Mouse (Mus musculus) kidney, postnatal 4 days (tissue): ENCODE data around the gene Gm44596.

Experiments used
- DNase-seq, 2 experiments: peaks; one replicate each; pipeline ENCODE4 v3.0.0; 2021; ENCODE audit warnings: mixed read lengths in 2 of 2

The Gm44596 gene

DNA sequence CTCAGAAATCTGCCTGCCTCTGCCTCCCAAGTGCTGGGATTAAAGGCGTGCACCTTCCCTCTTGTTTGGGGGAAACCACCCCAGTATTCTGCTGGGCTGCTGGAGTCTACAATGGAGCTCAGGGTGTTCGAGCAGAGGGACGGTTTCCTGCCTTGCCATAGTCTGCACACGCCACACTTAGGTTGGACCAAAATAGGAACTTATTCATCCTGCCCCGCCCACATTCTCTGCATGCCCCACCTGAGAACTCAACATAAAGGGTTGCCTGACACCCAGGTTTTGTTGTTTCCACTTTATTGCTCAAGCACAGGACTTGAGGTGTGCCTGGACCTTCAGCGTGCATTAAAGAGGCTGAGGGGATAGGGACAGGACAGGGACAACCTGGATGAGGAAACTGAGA is 54.5 kb downstream of the Gm44596 start:
- DNase-seq = no peak

DNA sequence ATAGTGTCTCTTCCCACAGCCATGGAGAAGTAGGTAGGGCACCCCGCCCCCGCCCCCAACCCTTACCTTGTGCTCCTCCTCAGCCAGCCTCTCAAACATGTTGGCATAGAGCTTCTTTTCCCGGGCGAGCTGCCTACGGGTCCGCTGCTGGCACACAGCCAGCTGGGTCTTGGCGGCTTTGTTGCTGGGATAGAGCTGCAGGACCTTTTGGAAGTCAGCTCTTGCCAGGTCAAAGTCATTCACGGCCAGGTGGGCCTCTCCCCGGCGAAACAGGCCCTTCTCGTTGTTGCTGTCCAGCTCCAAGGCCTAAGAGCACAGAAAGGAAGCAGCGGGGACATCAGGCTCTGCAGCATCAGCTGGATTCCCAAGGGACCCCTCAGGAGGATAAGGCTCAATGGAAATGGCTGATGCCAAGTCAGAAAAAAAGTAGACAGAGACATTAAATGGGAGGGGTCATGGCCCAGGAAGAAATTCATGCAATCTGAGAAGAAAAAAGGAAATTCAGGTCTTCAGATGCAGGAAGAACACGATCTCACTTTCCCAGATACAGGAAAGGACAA is 57.1 kb downstream of the Gm44596 start:
- DNase-seq = no peak

DNA sequence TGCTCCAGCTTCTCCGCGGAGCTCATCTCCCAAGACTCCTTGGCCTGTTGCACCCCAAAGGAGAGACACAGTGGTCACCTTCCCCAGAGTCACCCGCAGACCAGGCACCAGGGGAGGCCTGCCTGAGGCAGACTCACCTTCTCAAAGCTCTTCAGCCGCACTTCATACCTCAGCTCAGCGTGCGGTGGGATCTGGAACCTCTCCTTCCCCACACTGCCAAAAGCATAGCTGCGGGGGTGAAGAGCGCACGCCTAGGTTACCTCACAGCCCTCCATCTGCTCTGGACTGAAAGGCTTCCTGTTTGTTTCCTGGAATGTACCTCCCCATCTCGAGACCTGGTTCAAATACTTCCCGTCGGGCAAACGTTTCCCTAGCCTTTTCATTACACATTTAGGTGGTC is 58.3 kb downstream of the Gm44596 start:
- no peak for DNase-seq

DNA sequence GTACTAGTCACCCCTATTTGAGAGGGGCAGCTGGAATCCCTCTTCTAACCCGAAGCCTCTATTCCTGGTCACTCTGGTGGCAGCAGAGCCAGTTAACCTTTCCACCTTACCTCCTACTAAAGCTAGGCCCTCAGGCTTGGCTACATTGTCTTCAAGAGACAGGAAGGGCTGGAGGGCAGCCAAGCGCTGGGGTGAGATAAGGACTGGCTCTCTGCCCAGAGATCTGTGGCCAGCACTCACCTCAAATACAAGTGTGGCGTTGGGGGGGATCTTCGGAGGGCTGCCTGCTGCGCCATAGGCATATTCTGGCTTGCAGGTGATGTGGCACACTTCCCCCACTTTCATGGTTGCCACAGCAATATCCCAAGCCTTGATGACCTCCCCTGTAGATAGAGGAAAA is 60.2 kb downstream of the Gm44596 start:
- peak; percentile 72 to 82 for DNase-seq

DNA sequence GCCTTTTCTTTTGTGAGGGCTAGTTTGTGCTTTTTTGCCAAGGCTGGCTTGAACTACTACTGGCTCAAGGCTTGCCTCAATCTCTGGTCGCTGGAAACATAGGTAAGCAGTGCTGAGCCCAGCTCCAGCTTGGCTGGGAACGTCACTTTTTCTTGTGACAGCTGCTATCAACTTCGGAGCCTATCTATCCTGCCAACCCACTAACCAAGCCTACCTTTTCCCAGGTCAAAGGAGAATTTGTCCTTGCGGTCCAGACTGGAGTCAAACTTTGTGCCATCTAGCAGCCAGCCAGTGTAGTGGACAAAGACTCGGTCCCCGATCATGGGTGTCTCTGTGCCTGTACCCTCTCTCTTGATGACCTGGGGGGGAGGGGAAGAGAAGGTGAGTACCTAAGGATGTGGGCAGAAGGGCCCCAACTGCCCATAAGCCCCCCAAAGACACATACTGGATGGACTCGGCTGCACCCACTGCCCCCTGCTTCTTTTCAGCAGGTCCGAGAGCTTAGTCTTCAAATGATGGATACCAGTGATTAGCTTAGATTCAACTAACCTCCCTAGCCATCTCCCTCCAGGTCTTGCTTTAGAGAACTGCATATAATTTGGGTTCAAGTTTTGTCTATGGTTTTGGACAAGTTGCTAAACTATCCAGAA is 61.2 kb downstream of the Gm44596 start:
- DNase-seq = no peak

DNA sequence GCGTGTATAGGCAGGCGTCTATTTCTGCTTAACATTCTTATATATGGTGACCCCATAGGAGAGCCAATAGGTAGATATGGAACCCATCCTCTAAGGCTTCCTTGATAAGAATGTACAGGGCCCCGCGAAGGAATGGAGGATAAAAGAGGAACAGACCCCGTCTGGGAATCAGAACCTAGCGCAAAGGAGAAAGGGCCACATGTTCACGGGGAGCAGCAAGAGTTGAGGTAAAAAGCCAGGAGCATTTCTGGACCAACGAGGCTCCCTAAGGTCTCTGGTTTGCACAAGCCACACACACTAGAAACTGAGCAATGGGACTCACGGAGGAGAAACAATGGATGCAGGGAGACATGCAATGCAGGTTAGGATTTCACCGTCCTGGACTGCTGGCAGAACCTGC is 62.0 kb downstream of the Gm44596 start:
- DNase-seq = no peak

DNA sequence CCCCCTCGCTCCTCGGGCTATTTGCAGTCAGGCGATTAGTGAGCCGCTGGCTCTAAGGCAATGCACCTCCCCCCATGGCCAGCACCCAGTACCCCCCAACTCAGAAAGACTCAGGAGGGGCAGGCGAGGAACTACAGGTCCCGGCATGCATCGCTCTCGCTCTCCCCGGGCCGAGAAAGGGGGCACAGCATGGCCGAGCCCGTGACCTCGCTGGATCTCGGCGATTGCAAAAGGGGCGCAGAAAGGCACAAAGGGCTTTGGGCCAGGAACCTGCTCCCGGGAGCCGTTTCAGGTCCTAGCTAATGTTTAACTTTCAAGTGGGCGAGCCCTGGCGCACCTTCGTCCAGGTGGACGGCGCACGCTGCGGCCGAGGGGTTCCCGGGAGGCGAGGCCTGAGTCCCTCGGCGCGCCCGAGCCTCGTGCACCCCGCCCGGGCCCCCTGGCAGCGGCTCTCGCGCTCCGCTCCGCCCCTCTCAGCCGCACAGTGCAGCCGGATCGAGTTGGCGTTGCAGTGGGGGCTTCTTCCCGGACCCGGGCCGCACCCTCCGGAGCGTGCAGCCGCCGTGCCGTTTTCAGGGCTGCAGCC is 62.5 kb downstream of the Gm44596 start:
- DNase-seq = peak; percentile 77 to 83

DNA sequence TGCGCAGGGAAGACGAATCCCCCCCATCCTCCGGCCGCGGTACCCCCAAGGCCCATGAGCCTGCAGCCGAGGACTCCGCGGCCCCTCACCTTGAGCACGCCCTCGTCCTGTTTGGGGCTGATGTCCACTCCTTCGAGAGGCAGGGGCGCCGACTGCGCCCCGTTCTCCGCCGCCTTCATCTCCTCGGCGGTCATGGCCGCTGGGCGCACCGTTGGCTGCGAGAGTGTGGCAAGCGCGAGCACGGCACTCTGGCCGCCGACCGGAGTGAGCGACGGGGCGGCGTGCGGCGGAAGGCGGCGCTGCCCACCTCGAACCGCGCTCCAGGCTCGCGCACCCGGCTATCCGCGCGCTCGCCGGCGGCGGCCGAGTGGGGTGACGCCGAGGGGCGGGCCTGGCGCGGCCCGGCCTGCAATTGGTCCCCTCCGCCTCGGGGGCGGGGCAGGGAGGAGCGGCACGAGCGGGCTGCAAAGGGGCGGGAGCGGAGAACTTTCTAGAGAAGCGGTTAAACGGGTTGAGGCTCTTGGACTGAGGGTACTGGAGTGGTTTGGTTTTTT is 63.1 kb downstream of the Gm44596 start, which contains the start of gene Fkbp4:
TSS of gene Fkbp4 (minus strand) at position 361 of the 554 bp plus-strand sequence.
- peak; percentile 93 to 97 for DNase-seq

DNA sequence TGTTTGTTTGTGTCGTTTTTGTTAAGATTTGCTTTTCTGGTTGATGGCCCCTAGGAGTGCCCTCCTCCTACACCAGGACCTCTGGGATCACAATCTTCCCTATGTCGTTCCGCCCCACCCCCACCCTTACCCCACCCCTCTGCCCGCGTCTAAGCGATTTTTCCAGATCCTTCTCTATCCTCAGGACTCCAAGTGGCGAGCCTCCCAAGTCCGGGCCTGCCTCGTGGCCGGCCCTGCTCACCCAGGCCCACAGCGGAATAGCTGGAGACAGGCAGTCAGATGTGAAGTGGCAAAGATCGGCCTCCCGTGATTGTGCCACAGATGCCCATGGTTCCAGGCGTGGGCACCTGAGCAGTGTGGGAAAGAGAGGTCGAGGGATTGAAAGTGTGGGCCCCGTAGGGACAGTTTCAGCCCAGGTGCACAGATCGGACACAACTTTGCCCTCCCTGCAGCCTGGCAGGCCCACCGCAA is 63.6 kb downstream of the Gm44596 start:
- peak; percentile 28 to 52 for DNase-seq

DNA sequence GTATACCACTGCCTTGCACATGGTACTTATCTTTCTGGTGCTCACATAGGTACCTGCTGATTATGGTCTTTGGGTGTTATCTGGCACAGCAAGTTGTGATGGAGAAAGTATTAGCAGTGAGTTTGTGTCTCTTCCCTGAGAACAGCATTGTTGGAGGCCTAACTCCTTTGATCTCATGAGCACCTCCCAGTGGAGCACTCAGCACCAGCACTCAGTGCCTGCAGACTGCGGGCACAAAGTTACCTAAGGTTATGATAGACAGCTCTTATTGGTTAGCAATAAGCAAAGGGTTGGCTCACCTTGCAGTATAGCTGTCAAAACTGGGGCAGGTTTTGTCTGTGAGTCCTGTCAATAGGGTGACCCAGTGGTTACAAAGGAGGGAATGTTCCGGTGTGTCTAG is 64.9 kb downstream of the Gm44596 start:
- DNase-seq = no peak

DNA sequence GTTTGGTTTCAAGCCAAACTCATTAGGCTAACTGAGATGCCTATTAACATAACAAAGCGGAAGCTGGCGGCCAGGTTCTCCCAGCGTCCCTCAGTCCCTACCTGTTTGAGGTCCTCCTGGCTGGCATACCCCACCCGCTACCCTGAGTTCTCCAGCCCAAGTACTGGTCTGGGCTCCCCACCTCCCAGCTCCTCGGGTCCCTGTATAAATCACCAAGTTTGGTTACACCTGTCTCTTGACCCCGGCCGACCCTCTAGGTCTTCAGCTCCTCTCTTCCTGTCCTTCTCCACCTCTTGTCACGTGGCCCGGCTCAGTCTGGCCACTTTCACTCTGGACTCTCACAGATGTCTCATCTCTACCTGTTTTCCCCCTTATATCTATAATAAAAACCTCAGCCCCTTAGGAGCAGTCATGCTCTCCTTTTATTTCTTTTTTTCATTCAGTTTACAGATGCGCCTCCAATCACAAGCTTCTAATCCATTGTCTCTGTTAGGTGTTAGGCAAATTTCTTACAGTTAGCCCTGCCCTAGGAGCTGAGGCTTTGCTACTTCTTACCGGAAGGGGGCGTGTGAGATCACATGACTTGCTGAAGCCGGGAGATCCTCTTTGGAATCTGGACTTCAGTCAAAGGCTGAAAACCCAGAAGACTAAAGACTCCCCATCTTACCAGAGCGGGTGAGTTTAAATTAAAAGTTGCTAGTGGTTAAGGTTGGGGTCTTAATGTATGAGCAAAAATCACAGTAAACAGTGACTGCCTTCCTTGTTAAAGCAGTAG is 70.6 kb downstream of the Gm44596 start:
- DNase-seq = peak; percentile 71 to 78

DNA sequence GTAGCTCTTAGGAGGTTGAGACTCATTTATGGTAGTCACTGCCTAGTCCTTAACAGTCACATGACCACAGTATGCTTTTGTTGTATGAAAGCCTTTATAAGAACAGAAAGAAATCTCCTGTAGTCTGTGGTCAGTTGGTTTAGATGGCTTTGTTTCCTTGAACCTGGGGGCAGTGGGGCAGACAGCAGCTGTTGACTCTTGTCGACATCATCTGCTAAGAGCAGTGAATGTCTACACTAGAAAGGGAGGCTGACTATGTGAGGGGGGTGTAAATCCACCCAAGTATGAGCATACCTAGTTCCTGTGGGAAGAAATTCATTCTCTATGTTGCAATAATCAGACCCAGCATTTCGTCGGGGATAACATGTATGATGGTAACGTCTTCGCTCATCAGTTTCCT is 71.8 kb downstream of the Gm44596 start:
- no peak for DNase-seq

DNA sequence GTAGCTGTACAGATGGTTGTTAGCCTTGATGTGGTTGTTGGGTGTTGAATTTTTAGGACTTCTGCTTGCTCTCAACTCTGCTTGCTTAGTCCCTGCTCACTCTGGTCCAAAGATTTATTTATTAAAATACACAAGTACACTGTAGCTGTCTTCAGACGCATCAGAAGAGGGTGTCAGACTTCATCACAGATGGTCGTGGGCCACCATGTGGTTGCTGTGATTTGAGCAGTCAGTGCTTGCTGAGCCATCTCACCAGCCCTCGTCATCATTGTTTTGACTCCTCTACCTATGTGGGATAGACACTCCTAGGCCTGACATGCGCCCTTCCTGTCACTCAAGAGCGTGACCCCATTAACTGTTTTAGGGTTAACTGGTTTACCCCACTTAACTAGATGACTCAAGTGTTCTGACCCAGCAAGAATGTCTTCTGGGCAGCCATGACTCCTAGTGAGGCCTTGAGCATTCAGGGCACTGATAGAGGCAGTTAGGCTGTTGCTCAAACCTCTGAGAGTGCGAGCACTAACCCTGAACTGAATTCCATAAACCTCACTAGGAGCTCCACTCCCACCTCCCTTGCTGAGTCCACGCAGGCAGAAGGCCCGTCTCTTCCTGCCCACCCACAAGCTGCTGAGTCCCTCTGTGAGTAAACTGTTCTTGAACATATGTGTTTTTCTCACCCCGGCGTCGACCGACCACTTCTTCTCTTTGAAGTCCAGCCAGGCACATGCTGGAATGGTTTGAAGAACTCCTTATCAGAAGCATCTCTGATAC is 80.7 kb downstream of the Gm44596 start:
- no peak for DNase-seq
